In the genomic region with DNA sequence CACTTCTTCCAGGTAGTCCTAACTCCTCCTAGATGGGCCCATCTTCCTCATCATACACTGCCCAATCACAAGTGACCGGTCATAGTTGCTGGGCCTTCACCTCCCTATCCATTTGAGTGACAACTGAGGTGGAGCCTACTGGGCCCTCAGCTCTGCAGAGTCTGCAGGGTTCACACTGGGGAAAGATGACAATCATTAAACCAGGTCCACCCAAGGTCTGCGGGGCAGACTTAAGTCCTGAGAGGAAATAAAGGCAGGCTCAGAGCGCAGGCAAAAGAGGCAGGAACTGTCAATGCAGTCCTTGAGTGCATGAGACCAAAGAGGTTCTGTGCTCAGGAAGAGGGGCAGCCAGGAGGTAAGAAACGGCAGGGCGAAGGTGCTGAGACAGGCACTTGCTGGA, we compare ENCODE assay signal across 23 mouse cellular contexts. TPM values are rescaled to one million over a fixed set of nuclear protein-coding genes. Genes with fewer than 3 reads are reported as not detected.
A peak's percentile ranks its signal among the peaks of the same experiment; 100 is the strongest.
DNase-seq lines count a peak whose midpoint lies in the region; ATAC-seq lines count a peak whose summit lies in the region.
"Had no signal": no experiment of that assay in that cellular context is flagged by ENCODE, and none has a peak within 500 bp of the region (broad histone marks: within the 10 kb centered on the region; RNA-seq: fewer than 3 reads in every experiment).

No protein-coding gene starts in this region.

- no peak overlapping the region for H3K4me2 ChIP-seq in intestine, embryonic 15.5 days (replicated peaks)
- H3K4me2 ChIP-seq: embryonic facial prominence, embryonic 12.5 days; midbrain, embryonic 12.5 days had no signal

- H3K27ac ChIP-seq in intestine, embryonic 15.5 days, result peak overlapping the region; percentile 52; the same call in 1 of the 2 replicates
- H3K27ac ChIP-seq: embryonic facial prominence, embryonic 12.5 days; midbrain, embryonic 12.5 days had no signal

- peaks cover 64% of the 10 kb centered on the region for H3K4me1 ChIP-seq in intestine, embryonic 15.5 days (replicated peaks)

- DNase-seq in kidney, adult 11 months, result peak; percentile 77
- no peak for DNase-seq in kidney, postnatal 10 days
- DNase-seq in kidney, adult 8-10 months, result peak; percentile 63 to 73
- peak; percentile 63 to 79 for DNase-seq in kidney, postnatal 36 days
- no peak for DNase-seq in gastrocnemius, postnatal 4 days (ENCODE audit: low spot score in 2 of 2)
- no peak for DNase-seq in cerebellum, adult 18-20 months
- no peak for DNase-seq in urinary bladder, postnatal 14 days (ENCODE audit: low spot score)
- DNase-seq: adrenal gland, postnatal 14 days; cerebellum, adult 8-10 months; layer of hippocampus, adult 9-11 months; retina, postnatal 1 day had no signal

- no peak overlapping the region for H3K9ac ChIP-seq in intestine, embryonic 15.5 days
- H3K9ac ChIP-seq: embryonic facial prominence, embryonic 12.5 days; midbrain, embryonic 12.5 days had no signal

- WGBS in intestine, embryonic 15.5 days, result 61% methylated on average over 5 of the region's 5 CpGs

- no peak for ATAC-seq in intestine, embryonic 15.5 days
- ATAC-seq: forebrain, embryonic 16.5 days; inflammation-experienced regulatory T-cells, adult 6 months had no signal

- H3K36me3 ChIP-seq in intestine, embryonic 15.5 days, result peaks cover 9% of the 10 kb centered on the region

- no peak overlapping the region for H3K4me3 ChIP-seq in intestine, embryonic 15.5 days (replicated peaks)
- H3K4me3 ChIP-seq: embryonic facial prominence, embryonic 12.5 days; midbrain, embryonic 12.5 days had no signal

- no peaks in the 10 kb centered on the region for H3K27me3 ChIP-seq in intestine, embryonic 15.5 days (replicated peaks)
- H3K27me3 ChIP-seq: embryonic facial prominence, embryonic 12.5 days; midbrain, embryonic 12.5 days had no signal

- no peaks in the 10 kb centered on the region for H3K9me3 ChIP-seq in intestine, embryonic 15.5 days
- H3K9me3 ChIP-seq: embryonic facial prominence, embryonic 12.5 days; midbrain, embryonic 12.5 days had no signal

RNA-seq across cellular contexts. Expression of gene Samd4b, which starts 25.3 kb away (rescaled TPM):
- 18.9 and 19.5 TPM in 2 replicates for polyA plus RNA-seq in intestine, embryonic 15.5 days (2015; fragmentation: Nextera tagmentation; extraction: Ambion mirVana)
- 10 to 100 TPM; 43.0 to 44.1 TPM for total RNA-seq in gastrocnemius, postnatal 4 days (2021)

RNA-seq across cellular contexts. Expression of gene Pak4, which starts 25.3 kb away (rescaled TPM):
- polyA plus RNA-seq in intestine, embryonic 15.5 days (2015; fragmentation: Nextera tagmentation; extraction: Ambion mirVana), result 51.7 and 53.1 TPM in 2 replicates
- total RNA-seq in gastrocnemius, postnatal 4 days (2021), result 10 to 100 TPM; 11.9 to 12.4 TPM

RNA-seq across cellular contexts. Expression of gene Nccrp1, which starts 25.6 kb away (rescaled TPM):
- polyA plus RNA-seq in intestine, embryonic 15.5 days (2015; fragmentation: Nextera tagmentation; extraction: Ambion mirVana), result not detected in 2 replicates
- not detected for total RNA-seq in gastrocnemius, postnatal 4 days (2021)
- total RNA-seq: adrenal gland, postnatal 14 days; gastrocnemius, adult 18-20 months; granulocyte monocyte progenitor cell, adult 5-6 weeks had no signal
- polyA plus RNA-seq: embryonic facial prominence, embryonic 12.5 days; forebrain, embryonic 16.5 days; heart, embryonic 16.5 days; hindbrain, embryonic 11.5 days; limb, embryonic 14.5 days; midbrain, embryonic 12.5 days had no signal

RNA-seq across cellular contexts. Expression of gene Sycn, which starts 32.0 kb away (rescaled TPM):
- polyA plus RNA-seq in intestine, embryonic 15.5 days (2015; fragmentation: Nextera tagmentation; extraction: Ambion mirVana), result 33.3 and 122 TPM in 2 replicates
- total RNA-seq in gastrocnemius, postnatal 4 days (2021), result not detected
- total RNA-seq: adrenal gland, postnatal 14 days; common myeloid progenitor, adult 5-6 weeks; gastrocnemius, adult 18-20 months; granulocyte monocyte progenitor cell, adult 5-6 weeks; left cerebral cortex, postnatal 14 days had no signal
- polyA plus RNA-seq: embryonic facial prominence, embryonic 12.5 days; forebrain, embryonic 16.5 days; heart, embryonic 16.5 days; hindbrain, embryonic 11.5 days; inflammation-experienced regulatory T-cells, adult 6 months; midbrain, embryonic 12.5 days had no signal

RNA-seq across cellular contexts. Expression of gene Ifnl3, which starts 50.1 kb away (rescaled TPM):
- polyA plus RNA-seq in intestine, embryonic 15.5 days (2015; fragmentation: Nextera tagmentation; extraction: Ambion mirVana), result not detected in 2 replicates
- total RNA-seq in gastrocnemius, postnatal 4 days (2021), result not detected
- total RNA-seq: adrenal gland, postnatal 14 days; common myeloid progenitor, adult 5-6 weeks; gastrocnemius, adult 18-20 months; granulocyte monocyte progenitor cell, adult 5-6 weeks; left cerebral cortex, postnatal 14 days had no signal
- polyA plus RNA-seq: embryonic facial prominence, embryonic 12.5 days; forebrain, embryonic 16.5 days; heart, embryonic 16.5 days; hindbrain, embryonic 11.5 days; inflammation-experienced regulatory T-cells, adult 6 months; limb, embryonic 14.5 days; midbrain, embryonic 12.5 days had no signal

Comparison
In these comparisons a context has a peak if more than half of its experiments do, and no peak if none do; other contexts are left out.
1. DNase-seq: peak in kidney, adult 11 months (single experiment), kidney, adult 8-10 months (2 of 2) and kidney, postnatal 36 days (2 of 2); none in kidney, postnatal 10 days (single experiment), gastrocnemius, postnatal 4 days (0 of 2), cerebellum, adult 18-20 months (0 of 2) and urinary bladder, postnatal 14 days (single experiment).